Mouse (Mus musculus) E14TG2a.4 (cell line): ENCODE data around the gene Stxbp5.
A peak's percentile ranks its signal among the peaks of the same experiment; 100 is the strongest.

Experiments
- H3K27me3 ChIP-seq: 2 replicates; pipeline ENCODE4 v1.6.1; 2014; ENCODE audit warnings: low read length, control low read depth; ENCODE audit not compliant: insufficient read depth
- H3K36me3 ChIP-seq: 2 replicates; pipeline ENCODE4 v1.6.1; 2014; ENCODE audit warnings: low read length, control low read depth; ENCODE audit not compliant: insufficient read depth
- H3K4me1 ChIP-seq: replicated peaks from 2 replicates; pipeline ENCODE4 v1.6.1; 2014; ENCODE audit warnings: low read depth, low read length, control low read depth
- H3K4me3 ChIP-seq: replicated peaks from 2 replicates; pipeline ENCODE4 v1.5.1; 2014; ENCODE audit warnings: mild to moderate bottlenecking, low read length
- H3K9me3 ChIP-seq: 2 replicates; pipeline ENCODE4 v1.6.1; 2014; ENCODE audit warnings: low read length, control low read depth
- CTCF ChIP-seq: conservative IDR thresholded peaks from 2 replicates; pipeline ENCODE4 v1.5.1; 2014; ENCODE audit warnings: low read length
- NANOG ChIP-seq: IDR thresholded peaks from 2 replicates; pipeline ENCODE4 v1.6.1; 2014; ENCODE audit warnings: borderline replicate concordance, low read length, mixed read lengths
- POU5F1 ChIP-seq: IDR thresholded peaks from 2 replicates; pipeline ENCODE4 v1.6.1; 2014; ENCODE audit warnings: low read length, borderline replicate concordance

The Stxbp5 gene

DNA sequence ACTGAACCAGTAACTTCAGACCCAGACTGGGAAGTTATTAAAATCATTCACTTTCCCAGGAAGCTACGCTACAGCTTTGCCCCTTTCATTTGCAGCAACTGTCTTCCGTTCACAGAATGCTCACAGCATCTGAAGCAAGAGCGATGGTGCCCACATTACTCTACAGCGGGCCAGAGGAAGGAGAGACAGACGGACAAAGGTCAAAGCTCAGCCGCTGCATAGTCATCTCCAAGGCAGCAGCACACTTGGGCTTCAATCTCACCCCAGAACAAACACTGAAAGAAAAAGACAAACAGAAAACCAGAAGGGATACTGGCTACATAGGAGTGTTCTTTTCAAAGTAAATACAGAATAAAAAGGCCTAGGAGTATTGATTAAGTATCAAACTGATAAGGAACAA, 144.3 kb downstream of the Stxbp5 start:
- H3K4me3 ChIP-seq = no peak overlapping the region
- H3K27me3 ChIP-seq = no peaks in the 10 kb centered on the region
- H3K4me1 ChIP-seq = no peaks in the 10 kb centered on the region
- TF ChIP-seq CTCF (no peak), NANOG (no peak), POU5F1 (no peak)
- no peaks in the 10 kb centered on the region for H3K36me3 ChIP-seq
- H3K9me3 ChIP-seq = no peaks in the 10 kb centered on the region

DNA sequence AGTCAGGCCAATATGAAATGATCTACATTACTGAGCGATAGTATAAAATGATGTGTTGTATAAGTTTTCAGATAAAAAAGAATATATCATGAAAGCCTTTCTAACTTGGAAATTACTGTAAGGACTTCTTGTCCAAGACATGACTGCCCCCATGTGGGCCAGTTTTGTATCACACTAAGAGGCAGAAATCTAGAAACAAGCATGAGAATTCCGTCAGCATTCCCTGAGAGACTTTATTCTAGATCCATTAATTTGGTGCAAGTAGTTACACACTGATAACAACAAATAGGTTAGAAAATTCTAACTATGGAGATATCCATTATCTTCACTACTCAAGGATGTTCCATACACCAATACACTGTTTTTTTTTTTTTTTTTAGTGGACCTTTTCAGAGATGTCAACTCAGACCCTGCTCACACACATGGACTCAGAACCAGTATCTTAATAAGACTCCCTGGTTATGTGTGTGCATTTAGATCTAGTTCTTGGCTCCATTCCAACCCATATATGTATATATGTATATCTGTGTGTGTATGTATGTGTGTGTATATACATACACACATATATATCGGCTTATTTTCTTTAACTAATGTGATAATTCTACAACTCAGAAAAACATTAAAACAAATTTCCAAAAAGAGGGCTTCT, 145.9 kb downstream of the Stxbp5 start:
- Histone ChIP-seq H3K9me3 (no peaks in the 10 kb centered on the region), H3K4me1 (no peaks in the 10 kb centered on the region)
- TF ChIP-seq POU5F1 (no peak), CTCF (peak; percentile 43), NANOG (no peak)

DNA sequence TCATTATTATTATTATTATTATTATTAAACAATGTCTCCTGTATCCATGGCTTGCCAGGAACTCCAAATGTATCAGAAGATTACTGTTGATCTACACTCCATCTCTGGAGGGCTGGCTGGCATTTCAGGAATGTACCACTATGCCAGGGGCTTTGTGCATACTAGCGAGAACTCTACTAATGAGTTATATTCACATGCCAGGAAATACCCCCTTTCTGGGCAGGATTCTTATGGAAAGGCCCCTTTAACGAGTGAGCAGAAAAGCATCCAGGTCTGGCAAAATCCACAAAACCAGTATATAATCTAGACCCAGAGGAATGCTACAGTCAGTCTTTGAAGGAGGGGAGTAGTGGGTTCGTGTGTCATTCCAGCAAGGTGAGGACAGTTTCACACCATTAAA, 167.0 kb downstream of the Stxbp5 start:
- no peak overlapping the region for H3K4me3 ChIP-seq
- no peak for TF ChIP-seq CTCF
- TF ChIP-seq POU5F1 = no peak
- no peak for TF ChIP-seq NANOG
- H3K9me3 ChIP-seq = no peaks in the 10 kb centered on the region
- H3K4me1 ChIP-seq = no peaks in the 10 kb centered on the region
- no peaks in the 10 kb centered on the region for H3K36me3 ChIP-seq
- no peaks in the 10 kb centered on the region for H3K27me3 ChIP-seq

More for the DNA sequence above, 145.9 kb downstream of the Stxbp5 start:
- Histone ChIP-seq H3K36me3 (no peaks in the 10 kb centered on the region), H3K27me3 (no peaks in the 10 kb centered on the region), H3K4me3 (no peak overlapping the region)

DNA sequence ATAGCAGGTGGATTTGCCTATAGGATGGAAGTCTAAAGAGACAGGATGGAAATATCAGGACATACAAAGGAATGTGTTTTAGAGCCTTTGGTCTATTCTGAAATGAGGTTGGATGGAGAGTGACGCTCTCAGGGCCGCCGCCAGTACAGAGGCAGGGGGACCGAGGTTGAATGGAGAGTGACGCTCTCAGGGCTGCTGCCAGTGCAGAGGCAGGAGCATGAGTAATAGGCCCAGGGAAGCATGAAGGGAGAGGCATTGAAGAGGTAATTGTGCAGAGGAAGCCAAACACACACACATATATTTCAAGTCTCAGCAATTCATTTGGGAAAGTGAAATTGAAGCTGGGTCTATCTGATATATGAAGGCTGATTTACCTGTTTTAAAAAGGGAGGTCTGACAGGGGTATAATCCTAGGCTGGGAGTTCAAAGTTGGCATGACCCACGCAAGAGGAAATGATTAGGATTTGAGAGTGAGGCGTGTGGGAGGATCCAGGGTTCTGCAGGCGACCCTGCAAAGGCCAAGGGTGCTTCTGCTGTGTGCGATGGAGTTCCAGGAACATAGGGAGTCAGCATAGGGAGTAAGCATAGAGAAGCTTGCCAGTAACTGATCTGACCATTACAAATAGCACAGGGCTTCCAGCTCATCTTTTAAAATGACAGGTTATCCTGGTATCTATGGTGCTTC, 168.7 kb downstream of the Stxbp5 start:
- Histone ChIP-seq H3K4me1 (no peaks in the 10 kb centered on the region), H3K4me3 (no peak overlapping the region), H3K27me3 (no peaks in the 10 kb centered on the region), H3K9me3 (no peaks in the 10 kb centered on the region), H3K36me3 (no peaks in the 10 kb centered on the region)
- no peak for TF ChIP-seq CTCF
- no peak for TF ChIP-seq NANOG
- no peak for TF ChIP-seq POU5F1

DNA sequence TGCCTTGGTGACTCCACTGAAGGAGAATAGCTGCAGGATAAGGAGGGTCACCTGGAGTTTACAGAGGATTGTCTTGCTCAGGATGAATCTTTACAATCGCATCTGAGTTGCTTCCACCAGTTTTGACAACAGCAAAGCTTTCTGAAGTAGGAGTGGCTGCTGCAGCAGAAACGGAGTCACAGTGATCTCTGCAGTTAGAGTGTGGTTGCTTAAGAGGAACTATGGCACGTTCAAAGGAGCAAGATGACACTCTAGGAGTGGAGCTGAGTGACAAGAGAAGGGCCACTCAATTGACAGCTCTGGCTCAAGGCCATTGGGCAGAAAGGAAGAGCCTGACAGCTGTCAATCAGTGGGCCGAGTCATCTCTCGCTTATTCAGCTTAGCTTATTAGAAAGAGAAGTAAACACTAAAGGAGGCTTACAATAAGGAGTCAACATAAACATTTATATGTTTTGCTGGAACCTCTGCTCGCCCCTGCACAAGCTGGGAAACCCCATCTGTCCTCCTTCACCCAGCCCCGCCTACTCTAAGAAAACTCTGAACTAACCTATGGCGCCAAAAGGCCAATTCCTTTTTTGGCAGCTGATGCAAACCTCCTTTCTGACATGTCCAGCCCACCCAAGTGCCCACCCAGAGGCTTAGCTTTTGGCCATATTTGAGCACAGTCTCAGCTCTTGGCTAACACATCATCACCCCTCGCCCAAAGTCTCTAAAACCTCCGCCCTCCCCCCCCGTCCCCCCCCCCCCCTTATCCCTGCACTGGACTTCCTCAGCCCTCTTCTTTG, 178.2 kb downstream of the Stxbp5 start:
- H3K4me3 ChIP-seq = no peak overlapping the region
- no peak for TF ChIP-seq NANOG
- no peak for TF ChIP-seq CTCF
- no peak for TF ChIP-seq POU5F1
- no peaks in the 10 kb centered on the region for H3K27me3 ChIP-seq
- no peaks in the 10 kb centered on the region for H3K9me3 ChIP-seq
- no peaks in the 10 kb centered on the region for H3K4me1 ChIP-seq
- H3K36me3 ChIP-seq = no peaks in the 10 kb centered on the region

DNA sequence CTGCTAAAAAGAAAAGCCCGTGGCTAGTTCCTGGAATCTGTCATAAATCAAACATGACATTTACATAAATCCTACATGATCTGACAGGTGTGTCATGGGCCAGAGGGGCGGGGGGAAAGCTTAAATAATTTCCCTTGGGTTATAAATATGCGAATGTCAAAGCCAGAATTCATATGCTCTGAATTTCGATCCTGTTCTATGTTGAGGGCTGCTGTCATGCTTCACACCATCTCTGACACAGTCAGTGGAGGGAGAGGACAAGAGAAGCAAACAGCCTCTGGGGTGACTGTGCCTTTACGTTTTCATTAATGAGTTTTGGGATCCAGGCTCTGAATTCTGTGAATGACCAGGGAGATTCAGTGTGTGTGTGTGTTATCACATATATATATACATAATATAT, 180.9 kb downstream of the Stxbp5 start:
- Histone ChIP-seq H3K27me3 (no peaks in the 10 kb centered on the region), H3K4me1 (no peaks in the 10 kb centered on the region), H3K36me3 (no peaks in the 10 kb centered on the region), H3K4me3 (no peak overlapping the region), H3K9me3 (peaks cover 8% of the 10 kb centered on the region)
- TF ChIP-seq NANOG (no peak), POU5F1 (no peak), CTCF (no peak)

DNA sequence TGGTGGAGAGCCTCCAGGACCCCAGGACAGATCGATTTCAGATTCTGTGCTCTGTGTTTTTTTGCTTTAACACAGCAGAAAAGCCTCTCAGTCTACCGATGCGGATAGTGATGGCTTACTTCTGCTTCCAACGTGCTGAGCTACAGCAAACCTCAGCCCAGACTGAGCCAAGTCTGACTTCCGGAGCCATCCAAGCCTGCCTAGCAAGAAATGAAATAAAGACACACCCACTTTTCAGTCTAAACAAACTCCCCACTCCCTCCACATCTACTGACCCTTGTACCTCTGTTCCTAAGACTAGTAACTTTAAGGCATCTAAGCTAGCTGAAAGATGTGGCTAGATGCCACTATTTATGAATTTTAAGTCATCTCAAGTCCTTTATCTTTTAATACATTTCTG, 182.8 kb downstream of the Stxbp5 start:
- Histone ChIP-seq H3K4me3 (no peak overlapping the region), H3K9me3 (peaks cover 8% of the 10 kb centered on the region), H3K4me1 (no peaks in the 10 kb centered on the region), H3K27me3 (no peaks in the 10 kb centered on the region), H3K36me3 (no peaks in the 10 kb centered on the region)
- TF ChIP-seq CTCF (no peak), NANOG (no peak), POU5F1 (no peak)
